Mouse (Mus musculus): ENCODE measurements around the gene Tmed2.

DNA sequence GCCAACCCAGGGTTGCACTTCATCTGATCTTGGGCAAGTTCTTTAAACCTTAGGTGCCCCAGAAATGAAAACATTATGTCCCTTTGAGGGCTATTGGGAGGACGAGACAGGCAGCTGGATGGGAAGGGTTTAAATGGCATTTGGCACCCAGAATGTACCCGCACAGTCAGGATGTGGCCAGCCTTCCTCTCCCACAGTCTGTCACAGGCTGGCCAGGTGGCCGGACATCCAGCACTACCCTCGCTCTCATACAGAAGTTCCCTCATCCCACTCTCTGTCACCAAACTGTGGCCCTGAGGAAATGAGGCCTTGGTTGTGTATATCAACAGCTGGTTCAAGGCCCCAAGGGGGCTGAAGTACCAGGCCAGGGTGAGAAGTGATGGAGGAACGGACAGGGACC, 15.6 kb upstream of the Tmed2 start:
- TF ChIP-seq CTCF (IDR thresholded peaks at IDR 0.05; ENCODE audit: insufficient read depth, low read length) (no peak), POLR2A (IDR thresholded peaks at IDR 0.05; ENCODE audit: borderline replicate concordance, extremely low read depth, low read depth, low read length) (no peak)
